Mouse (Mus musculus) forebrain, embryonic 16.5 days (tissue): Measurements from ENCODE around the gene Gad1. TPM values are rescaled to one million over a fixed set of nuclear protein-coding genes. Genes with fewer than 3 reads are reported as not detected.
"Not testable (repeated sequence)": the region's sequence is repeated elsewhere in the genome, so short reads cannot be mapped to it uniquely, and the experiment has no call there.

Experiments used
- ATAC-seq: fragments of 200-750 bp; cut with Nextera tagmentation; 2 replicates; pipeline ENCODE4 v1.8.0; 2017; ENCODE audit warnings: mild to moderate bottlenecking, moderate library complexity
- H3K27ac ChIP-seq: fragments of 300-500 bp; sonication (generic); 2 replicates; pipeline ENCODE4 v1.5.1; 2014; ENCODE audit warnings: low read length, control low read depth
- H3K27me3 ChIP-seq: fragments of 300-500 bp; sonication (generic); replicated peaks from 2 replicates; pipeline ENCODE4 v1.6.1; 2014; ENCODE audit warnings: low read length; ENCODE audit not compliant: control insufficient read depth, insufficient read depth
- H3K36me3 ChIP-seq: fragments of 300-500 bp; sonication (generic); 2 replicates; pipeline ENCODE4 v1.6.1; 2014; ENCODE audit not compliant: control insufficient read depth, insufficient read depth
- H3K4me1 ChIP-seq: fragments of 300-500 bp; sonication (generic); replicated peaks from 2 replicates; pipeline ENCODE4 v1.6.1; 2014; ENCODE audit warnings: low read length; ENCODE audit not compliant: control insufficient read depth, insufficient read depth
- H3K4me2 ChIP-seq: fragments of 300-500 bp; sonication (generic); 2 replicates; pipeline ENCODE4 v1.6.1; 2014; ENCODE audit warnings: mild to moderate bottlenecking, low read length, control low read depth
- H3K4me3 ChIP-seq: fragments of 300-500 bp; sonication (generic); replicated peaks from 2 replicates; pipeline ENCODE4 v1.5.1; 2014; ENCODE audit warnings: mild to moderate bottlenecking, low read length, control low read depth
- H3K9ac ChIP-seq: fragments of 300-500 bp; sonication (generic); replicated peaks from 2 replicates; pipeline ENCODE4 v1.6.1; 2014; ENCODE audit warnings: low read depth, low read length, control low read depth
- H3K9me3 ChIP-seq: fragments of 300-500 bp; sonication (generic); 2 replicates; pipeline ENCODE4 v1.6.1; 2016; ENCODE audit warnings: low read length; ENCODE audit not compliant: control insufficient read depth
- WGBS: fragments of 180-500 bp; shearing (Covaris S2); extraction: QIAGEN DNeasy Blood & Tissue Kit; methylation state at CpG from one replicate; pipeline ENCODE4 v1.1.7; 2014; 5-methylcytosine and 5-hydroxymethylcytosine counted together
- polyA plus RNA-seq: library from polyadenylated mRNA; unstranded; fragments of >200 nt; fragmentation: Nextera tagmentation; extraction: Ambion mirVana; gene quantifications from 2 replicates; pipeline ENCODE4 v1.2.1, GENCODE M21; 2015

The Gad1 gene
- polyA plus RNA-seq = 77.5 and 96.0 TPM in 2 replicates

- H3K9ac ChIP-seq = no peak within 1 kb of the TSS
- H3K27ac ChIP-seq = no peak within 1 kb of the TSS
- peaks cover 5% of the 10 kb centered on the region; the same call in 1 of the 2 replicates for H3K27me3 ChIP-seq
- ATAC-seq = no peak
- H3K9me3 ChIP-seq = no peaks in the 10 kb centered on the region
- no peaks in the 10 kb centered on the region for H3K36me3 ChIP-seq
- no peak within 1 kb of the TSS for H3K4me2 ChIP-seq
- peaks cover 2% of the 10 kb centered on the region; the same call in 1 of the 2 replicates for H3K4me1 ChIP-seq
- no peak within 1 kb of the TSS for H3K4me3 ChIP-seq
- WGBS = 63% methylated on average over 4 of the region's 4 CpGs
These were observed at the start of gene Gad1 for GRCm38 (mm10) chr2:70552772-70553171. Gene Gad1 (plus strand): TSS chr2:70553072.

- no peak overlapping the region for H3K4me2 ChIP-seq
- H3K9ac ChIP-seq = no peak overlapping the region
- 81% methylated on average over 10 of the region's 10 CpGs for whole genome bisulfite sequencing
- H3K27ac ChIP-seq = no peak overlapping the region
- H3K9me3 ChIP-seq = no peaks in the 10 kb centered on the region
- H3K4me1 ChIP-seq = peaks cover under 1% of the 10 kb centered on the region
- ATAC-seq = no peak
- H3K27me3 ChIP-seq = 0 out of 2 replicates have a peak, but pooled peaks cover 2% of the 10 kb centered on the region
- H3K36me3 ChIP-seq = no peaks in the 10 kb centered on the region
- H3K4me3 ChIP-seq = no peak overlapping the region
These were observed 49.4 kb upstream of the Gad1 start for GRCm38 (mm10) chr2:70503436-70503835.

- no peaks in the 10 kb centered on the region for H3K36me3 ChIP-seq
- H3K27me3 ChIP-seq = 0 out of 2 replicates have a peak, but pooled peaks cover 2% of the 10 kb centered on the region
- H3K27ac ChIP-seq = no peak overlapping the region
- ATAC-seq = no peak
- no peak overlapping the region for H3K9ac ChIP-seq
- H3K9me3 ChIP-seq = no peaks in the 10 kb centered on the region
- no peak overlapping the region for H3K4me2 ChIP-seq
- whole genome bisulfite sequencing = 50% methylated on average over 1 of the region's 1 CpGs
- no peak overlapping the region for H3K4me3 ChIP-seq
- peaks cover 9% of the 10 kb centered on the region for H3K4me1 ChIP-seq
These were observed 47.6 kb upstream of the Gad1 start for GRCm38 (mm10) chr2:70505229-70505628.

GRCm38 (mm10) chr2:70505896-70506295 lies 47.0 kb upstream of the Gad1 start:
- H3K36me3 ChIP-seq = no peaks in the 10 kb centered on the region
- no peak for ATAC-seq

GRCm38 (mm10) chr2:70506372-70506771 lies 46.5 kb upstream of the Gad1 start:
- no peak overlapping the region for H3K9ac ChIP-seq
- no peak overlapping the region for H3K27ac ChIP-seq
- 0 out of 2 replicates have a peak, but pooled peaks cover 2% of the 10 kb centered on the region for H3K27me3 ChIP-seq
- H3K4me2 ChIP-seq = no peak overlapping the region
- H3K4me1 ChIP-seq = peaks cover 9% of the 10 kb centered on the region
- H3K9me3 ChIP-seq = no peaks in the 10 kb centered on the region; the same call in 1 of the 2 replicates
- H3K4me3 ChIP-seq = no peak overlapping the region
- ATAC-seq = no peak
- H3K36me3 ChIP-seq = no peaks in the 10 kb centered on the region
- 76% methylated on average over 2 of the region's 2 CpGs for WGBS

More at GRCm38 (mm10) chr2:70505896-70506295, 47.0 kb upstream of the Gad1 start:
- Histone ChIP-seq H3K9ac (no peak overlapping the region), H3K4me1 (peaks cover 9% of the 10 kb centered on the region), H3K4me3 (no peak overlapping the region), H3K27me3 (0 out of 2 replicates have a peak, but pooled peaks cover 2% of the 10 kb centered on the region), H3K4me2 (no peak overlapping the region), H3K27ac (no peak overlapping the region), H3K9me3 (no peaks in the 10 kb centered on the region; the same call in 1 of the 2 replicates)
- 40% methylated on average over 4 of the region's 4 CpGs for WGBS

GRCm38 (mm10) chr2:70508496-70508895 lies 44.4 kb upstream of the Gad1 start, which contains the start of gene Erich2:
Gene Erich2 (plus strand): TSS chr2:70508819.
- peak within 1 kb of the TSS; percentile 93 for H3K4me2 ChIP-seq

GRCm38 (mm10) chr2:70509021-70509632 lies 43.7 kb upstream of the Gad1 start:
- ATAC-seq = peak; percentile 93
- Histone ChIP-seq H3K9ac (peak overlapping the region; percentile 57), H3K4me2 (peak overlapping the region; percentile 93), H3K4me3 (peak overlapping the region; percentile 58), H3K36me3 (no peaks in the 10 kb centered on the region), H3K27ac (0 out of 2 replicates have a peak overlapping the region, but pooled peaks have one; percentile 19), H3K4me1 (peaks cover 9% of the 10 kb centered on the region), H3K27me3 (no peaks in the 10 kb centered on the region), H3K9me3 (no peaks in the 10 kb centered on the region; the same call in 1 of the 2 replicates)
- under 1% methylated on average over 51 of the region's 56 CpGs for WGBS

More at GRCm38 (mm10) chr2:70508496-70508895, 44.4 kb upstream of the Gad1 start, which contains the start of gene Erich2:
- Histone ChIP-seq H3K9ac (peak within 1 kb of the TSS; percentile 57), H3K4me3 (peak within 1 kb of the TSS; percentile 58), H3K27ac (0 out of 2 replicates have a peak within 1 kb of the TSS, but pooled peaks have one; percentile 19), H3K9me3 (no peaks in the 10 kb centered on the region; the same call in 1 of the 2 replicates), H3K27me3 (no peaks in the 10 kb centered on the region), H3K4me1 (peaks cover 9% of the 10 kb centered on the region), H3K36me3 (no peaks in the 10 kb centered on the region)
- 10% methylated on average over 10 of the region's 10 CpGs for WGBS
- ATAC-seq = peak; percentile 16; the same call in 1 of the 2 replicates

GRCm38 (mm10) chr2:70538283-70538682 lies 14.6 kb upstream of the Gad1 start:
- not testable (repeated sequence) for H3K9me3 ChIP-seq, H3K4me1 ChIP-seq, H3K27ac ChIP-seq, H3K27me3 ChIP-seq, H3K4me3 ChIP-seq, ATAC-seq, H3K9ac ChIP-seq, H3K36me3 ChIP-seq, H3K4me2 ChIP-seq
- WGBS = 33% methylated on average over 7 of the region's 7 CpGs

GRCm38 (mm10) chr2:70550671-70551070 lies 2.2 kb upstream of the Gad1 start:
- Histone ChIP-seq H3K9ac (no peak overlapping the region), H3K27ac (no peak overlapping the region), H3K4me2 (no peak overlapping the region), H3K9me3 (no peaks in the 10 kb centered on the region; the same call in 1 of the 2 replicates), H3K36me3 (no peaks in the 10 kb centered on the region), H3K4me3 (no peak overlapping the region), H3K4me1 (no peaks in the 10 kb centered on the region), H3K27me3 (no peaks in the 10 kb centered on the region)
- WGBS = 64% methylated on average over 6 of the region's 6 CpGs
- ATAC-seq = no peak
